Mouse (Mus musculus) yolk sac, embryonic 10.5 days (tissue): Measurements from ENCODE around the gene Angel1.

Source experiments
- DNase-seq: peaks from one replicate; pipeline ENCODE4 v3.0.0-alpha.2; 2017; ENCODE audit warnings: low spot score

The Angel1 gene

DNA sequence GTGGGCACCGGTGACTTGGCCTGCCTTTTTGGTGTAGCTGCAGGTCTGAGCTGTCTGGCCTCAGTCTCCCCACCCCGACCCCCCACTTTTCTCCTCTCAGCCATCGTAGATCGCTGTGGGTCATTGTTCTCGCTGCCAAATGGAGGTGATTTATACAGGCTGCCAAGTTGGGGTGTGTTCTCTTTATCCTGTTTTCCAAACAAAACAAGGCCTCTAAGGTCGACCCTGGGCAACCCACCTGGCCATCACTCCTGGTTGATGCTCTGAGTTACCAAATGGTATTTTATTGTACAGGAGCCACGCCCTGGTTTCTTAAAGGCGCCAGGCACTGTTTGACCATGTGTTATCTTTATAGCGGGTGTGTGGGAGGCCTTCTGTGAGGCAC, 46.7 kb downstream of the Angel1 start:
- no peak for DNase-seq

DNA sequence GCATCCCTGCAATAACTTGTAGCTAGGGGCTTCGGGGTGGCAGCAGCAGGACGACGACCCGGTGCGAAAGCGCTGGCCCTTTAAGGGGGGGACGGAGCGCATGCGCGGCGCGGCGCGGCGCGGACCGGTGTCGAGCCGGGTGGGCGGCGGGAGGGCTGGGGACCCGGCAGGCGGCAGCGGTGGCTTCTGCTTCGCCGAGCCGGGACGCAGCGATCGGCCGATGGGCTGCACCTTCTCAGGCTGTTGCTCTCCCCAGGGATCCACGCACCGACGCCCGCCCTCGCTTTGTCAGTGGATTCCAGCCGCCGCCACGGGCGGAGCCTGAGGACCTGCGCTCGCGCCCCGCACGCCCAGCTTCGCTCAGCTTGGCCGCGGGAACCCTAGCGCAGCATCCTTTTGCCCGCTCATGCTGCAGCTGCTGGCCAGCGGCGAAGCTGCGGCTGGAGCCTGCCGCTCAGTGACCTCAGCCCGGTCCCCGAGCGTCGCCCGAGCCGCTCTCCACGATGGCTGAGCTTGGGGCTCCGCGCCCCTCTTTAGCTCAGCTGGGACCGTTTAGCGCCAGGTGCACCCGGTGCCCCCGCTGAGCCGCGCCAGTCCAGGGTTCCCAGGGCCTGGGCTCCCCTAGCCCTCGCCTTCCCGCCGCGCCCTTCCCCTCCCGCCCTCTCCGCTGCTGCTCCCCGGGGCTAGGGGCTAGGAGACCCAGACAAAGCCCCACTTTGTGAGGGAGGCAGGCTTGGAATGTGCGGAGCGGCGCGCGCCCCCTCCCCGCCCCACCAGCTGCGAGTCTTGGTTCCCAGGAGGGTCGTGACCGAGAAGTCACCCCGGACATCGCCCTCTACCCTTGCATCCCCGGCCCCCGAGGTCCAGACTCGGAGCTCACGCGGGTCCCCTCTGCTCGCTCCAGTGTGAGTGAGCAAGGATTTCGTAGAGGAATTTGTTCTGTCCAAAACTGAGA, 47.4 kb downstream of the Angel1 start, which contains the start of gene Vash1:
Vash1 (plus strand) TSS at position 110 of the 955 bp plus-strand sequence.
- peak; percentile 66 for DNase-seq

DNA sequence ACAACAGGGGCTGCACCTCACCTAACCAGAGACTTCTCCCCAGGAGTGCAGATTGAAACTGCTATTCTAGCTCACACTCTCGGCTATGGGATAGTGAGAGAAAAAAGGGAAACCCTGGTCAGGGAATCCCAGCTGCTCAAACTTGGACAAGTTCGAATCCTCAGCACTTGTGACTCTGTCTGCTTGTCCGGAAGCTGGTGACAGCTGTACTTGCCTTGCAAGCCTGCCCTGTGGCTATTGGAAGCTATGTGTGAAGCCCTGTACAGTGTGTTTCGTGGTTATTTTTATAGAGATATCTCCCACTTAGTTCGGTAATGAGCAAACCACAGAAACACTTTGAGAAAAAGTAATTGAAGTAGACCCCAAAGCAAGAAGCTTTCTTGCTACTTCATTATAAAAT, 53.8 kb downstream of the Angel1 start:
- no peak for DNase-seq

DNA sequence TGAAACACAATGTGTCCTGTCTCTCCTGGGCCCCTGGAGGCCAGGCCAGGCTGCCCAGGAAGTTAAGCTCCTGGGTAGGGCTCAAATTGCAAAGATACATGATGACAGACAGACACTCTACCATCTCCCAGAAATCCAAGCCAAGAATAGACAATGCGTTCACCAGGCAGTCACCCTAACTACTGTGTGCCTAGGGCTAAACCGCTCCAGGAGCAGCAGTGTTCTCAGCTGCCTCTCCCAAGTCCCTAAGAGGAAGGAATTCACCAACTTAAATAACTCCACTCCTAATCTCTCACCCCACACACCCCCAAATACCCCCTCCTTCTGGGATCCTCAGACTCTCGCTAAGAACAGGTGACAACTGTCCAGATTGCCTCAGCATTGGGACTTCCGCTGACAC, 54.2 kb downstream of the Angel1 start:
- no peak for DNase-seq

DNA sequence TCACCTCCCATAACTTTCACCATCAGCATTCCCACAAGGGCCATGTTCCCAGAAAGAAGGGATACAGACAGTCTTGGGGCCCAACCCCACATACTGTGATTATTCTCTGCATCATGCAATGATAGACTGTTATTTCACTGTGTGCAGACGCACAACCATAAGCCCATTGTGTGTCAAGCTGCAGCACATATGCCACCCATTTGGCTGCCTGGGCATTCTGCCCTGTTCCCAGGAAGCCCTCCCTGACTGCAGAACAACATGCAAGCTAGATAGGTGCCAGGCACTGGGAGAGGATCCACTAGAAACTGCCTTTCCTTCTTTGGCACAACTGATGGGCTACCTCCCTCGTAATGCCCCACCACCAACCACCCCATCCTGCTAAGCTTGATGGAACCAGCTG, 57.9 kb downstream of the Angel1 start:
- no peak for DNase-seq

DNA sequence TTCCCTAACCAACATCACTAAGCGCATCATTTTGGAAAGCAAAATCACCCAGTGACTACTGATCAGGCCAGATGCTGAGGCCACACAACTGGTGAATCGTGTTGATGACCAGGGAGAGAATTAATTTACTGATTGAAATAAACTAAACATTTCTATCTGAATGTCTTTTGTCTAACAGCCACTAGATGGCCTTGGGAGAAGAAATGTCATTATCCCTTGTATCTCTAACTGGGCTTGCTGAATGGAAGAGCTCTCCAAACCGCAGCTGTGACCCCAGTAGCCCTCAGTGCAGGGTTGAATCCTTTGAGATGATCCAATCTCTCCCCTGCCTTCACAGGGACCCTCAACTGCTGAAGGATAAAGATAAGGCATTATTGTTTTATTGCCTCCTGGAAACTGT, 60.6 kb downstream of the Angel1 start:
- no peak for DNase-seq

DNA sequence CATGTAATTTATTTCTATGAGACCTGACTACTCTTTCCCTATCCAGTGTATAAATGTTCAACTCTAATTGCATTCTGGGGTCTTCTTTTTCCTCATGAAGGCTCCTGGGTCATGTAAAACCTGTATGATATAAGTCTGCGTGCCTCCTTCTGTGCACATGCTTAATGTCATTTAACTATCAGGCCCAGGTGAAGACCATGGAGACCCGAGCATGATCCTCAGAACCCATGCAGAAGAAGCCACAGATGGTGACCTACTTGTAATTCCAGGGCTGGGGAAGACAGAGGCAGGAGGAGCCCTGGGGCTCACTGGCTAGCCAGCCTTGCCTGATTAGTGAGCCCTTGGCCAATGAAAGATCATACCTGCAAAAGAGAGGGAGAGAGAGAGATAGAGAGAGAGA, 65.8 kb downstream of the Angel1 start:
- no peak for DNase-seq

DNA sequence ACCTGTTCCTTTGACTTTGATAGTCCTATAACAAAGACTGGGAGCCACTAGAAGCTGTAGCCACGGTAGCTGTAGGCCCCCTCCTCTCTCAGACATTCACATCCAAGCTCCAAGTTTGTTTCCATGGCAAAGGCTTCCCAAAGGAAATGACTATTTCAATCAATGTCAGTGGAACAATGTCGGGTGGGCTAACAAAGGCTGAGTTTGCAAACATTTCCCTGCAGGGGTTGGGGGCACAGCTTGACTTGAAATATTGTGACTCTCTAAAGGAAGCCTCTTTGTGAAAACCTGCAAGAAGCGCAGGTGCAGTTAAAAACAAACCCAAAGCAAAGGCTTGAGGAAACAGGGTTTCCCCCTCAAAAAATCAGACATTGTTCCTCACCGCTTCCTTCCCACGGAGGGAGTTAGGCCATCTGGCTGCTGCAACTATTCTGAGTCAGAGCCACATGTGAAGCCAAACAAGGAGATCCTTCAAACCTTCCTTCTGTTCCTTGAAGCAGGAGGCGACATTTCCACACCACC, 66.8 kb downstream of the Angel1 start:
- peak; percentile 9 for DNase-seq

DNA sequence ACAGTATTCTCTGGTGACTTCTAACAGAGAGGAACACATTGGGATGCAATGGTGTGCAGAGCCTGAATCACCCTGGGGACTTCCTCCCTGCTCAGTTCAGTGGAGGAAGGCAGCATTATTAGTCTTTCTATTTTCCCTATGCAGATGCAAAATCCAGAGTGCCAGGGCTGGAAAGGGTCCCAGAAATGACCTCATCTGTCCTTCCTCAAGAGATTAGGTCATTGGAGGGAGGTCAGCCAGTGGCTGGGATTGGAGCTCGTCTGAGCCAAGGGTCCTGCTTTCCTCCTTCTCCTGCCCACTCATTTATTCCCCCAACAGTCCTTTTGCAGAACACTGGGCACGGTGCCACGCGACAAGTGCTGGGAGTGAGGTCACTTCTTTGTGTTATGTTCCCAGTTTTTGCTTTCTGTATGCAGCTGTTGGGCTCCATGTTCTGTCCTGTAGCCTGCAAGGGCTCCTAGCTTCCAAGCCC, 73.7 kb downstream of the Angel1 start:
- no peak for DNase-seq

DNA sequence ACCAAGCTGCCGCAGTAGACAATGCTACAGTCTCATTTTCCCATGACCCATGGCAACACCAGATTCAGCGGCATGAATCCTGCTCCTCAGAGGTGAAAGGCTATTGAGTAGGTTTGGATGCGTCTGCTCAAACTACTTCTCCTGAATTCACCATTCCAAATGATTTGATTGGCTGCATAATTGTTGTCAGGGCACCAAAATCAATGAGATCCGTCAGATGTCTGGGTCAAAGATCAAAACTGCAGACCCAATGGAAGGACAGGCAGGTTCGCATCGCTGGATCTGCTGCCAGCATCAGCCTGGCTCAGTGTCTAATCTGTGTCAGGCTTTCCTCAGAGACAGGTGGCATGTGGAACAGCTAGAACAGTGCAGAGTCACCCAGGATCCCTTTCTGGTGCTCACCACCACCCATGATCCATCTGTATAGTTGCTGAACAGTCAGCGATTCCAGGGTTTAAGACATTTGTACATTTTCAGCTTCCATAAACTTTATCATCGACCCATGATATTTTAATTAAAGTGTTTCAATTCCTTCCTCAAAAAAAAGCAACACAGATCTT, 74.9 kb downstream of the Angel1 start:
- no peak for DNase-seq
